Mouse (Mus musculus): Measurements from ENCODE around the gene Bnc2.

DNA sequence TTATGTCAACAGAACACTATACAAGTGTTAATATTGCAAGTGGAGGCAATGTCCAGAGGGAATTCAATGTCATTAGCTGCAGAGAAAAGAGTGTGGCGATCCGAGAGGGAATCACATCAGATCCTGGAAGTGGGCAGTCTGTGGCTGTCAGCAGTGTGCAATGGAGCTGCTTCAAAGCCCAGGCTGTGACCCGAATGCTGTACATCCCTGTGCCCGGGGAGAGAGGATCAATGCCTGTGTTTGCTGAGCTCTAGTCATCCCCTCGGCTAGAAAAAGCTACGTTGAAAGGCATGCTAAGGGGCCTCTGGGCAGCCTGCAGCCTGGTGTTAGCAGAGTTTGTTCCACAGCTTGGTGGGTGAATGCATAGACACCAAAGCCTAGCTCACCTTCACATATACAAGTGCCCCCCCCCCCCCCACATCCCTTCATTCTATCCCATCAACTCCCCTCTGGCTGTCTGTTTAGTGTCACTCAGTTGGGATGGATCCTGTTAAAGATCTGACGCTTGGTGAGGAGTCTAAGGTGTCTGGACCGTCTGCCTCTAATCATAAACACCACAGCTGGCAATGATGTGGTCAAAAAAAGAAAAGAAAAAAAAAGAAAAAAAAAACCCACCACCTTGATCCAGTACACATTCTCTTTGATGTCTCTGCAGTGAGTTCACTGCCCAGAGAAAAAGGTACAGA lies 318.5 kb downstream of the Bnc2 start:
- TF ChIP-seq CTCF (IDR thresholded peaks at IDR 0.05; ENCODE audit: control insufficient read depth, insufficient read depth, low read length): no peak
- TF ChIP-seq POLR2A (IDR thresholded peaks at IDR 0.05; ENCODE audit: borderline replicate concordance, control insufficient read depth, low read depth, low read length): no peak
